Mouse (Mus musculus) forebrain, embryonic 15.5 days (tissue): ENCODE measurements around the gene Slc29a4. TPM values are rescaled to one million over a fixed set of nuclear protein-coding genes. Genes with fewer than 3 reads are reported as not detected.

Source experiments
- polyA plus RNA-seq: library from polyadenylated mRNA; unstranded; fragments of >200 nt; fragmentation: Nextera tagmentation; extraction: Ambion mirVana; gene quantifications from 2 replicates; pipeline ENCODE4 v1.2.1, GENCODE M21; 2015

Gene Slc29a4
- polyA plus RNA-seq, 1 experiment from 2014 or later: 82.8 TPM

Other genes starting within 250 kb of the Slc29a4 start
- 15.0 and 15.1 TPM in 2 replicates for gene Ap5z1, start 228.6 kb upstream of the Slc29a4 start, polyA plus RNA-seq
- gene Papolb, start 162.4 kb upstream of the Slc29a4 start, polyA plus RNA-seq: 0.08 and 0.15 TPM in 2 replicates
- gene Radil, start 141.4 kb upstream of the Slc29a4 start, polyA plus RNA-seq: 11.0 and 14.4 TPM in 2 replicates
- 76.8 and 79.9 TPM in 2 replicates for gene Mmd2, start 83.7 kb upstream of the Slc29a4 start, polyA plus RNA-seq
- 48.8 and 51.0 TPM in 2 replicates for gene Wipi2, start 64.8 kb upstream of the Slc29a4 start, polyA plus RNA-seq
- 45.9 and 48.3 TPM in 2 replicates for gene Tnrc18, start 125.2 kb downstream of the Slc29a4 start, polyA plus RNA-seq
- gene Fbxl18, start 202.9 kb downstream of the Slc29a4 start, polyA plus RNA-seq: 32.6 and 34.2 TPM in 2 replicates
- 16,767 and 16,970 TPM in 2 replicates for gene Actb, start 214.2 kb downstream of the Slc29a4 start, polyA plus RNA-seq